Mouse (Mus musculus) small intestine, adult 2 months (tissue): ENCODE results near the gene Dcpp3.

Experiments
- CTCF ChIP-seq: fragments of 200-500 bp; IDR thresholded peaks from 2 replicates; pipeline ENCODE4 v1.5.1; 2012; ENCODE audit warnings: low read depth, mild to moderate bottlenecking, control low read depth, inconsistent platforms, low read length, moderate library complexity, mixed read lengths; ENCODE audit not compliant: insufficient replicate concordance, insufficient read length; ENCODE audit errors: extremely low read depth
- POLR2A ChIP-seq: fragments of 200-500 bp; IDR thresholded peaks from 2 replicates; pipeline ENCODE4 v1.6.1; 2012; ENCODE audit warnings: low read depth, mild to moderate bottlenecking, control low read depth, inconsistent platforms, low read length, moderate library complexity

GRCm38 (mm10) chr17:23968780-23969179 is 51.5 kb downstream of the Dcpp3 start:
- TF ChIP-seq CTCF (peak; percentile 50; the same call in 1 of the 2 replicates), POLR2A (peak; percentile 33; the same call in 1 of the 2 replicates)
